Mouse (Mus musculus): ENCODE data around the gene Slc35e1. TPM values are rescaled to one million over a fixed set of nuclear protein-coding genes. Genes with fewer than 3 reads are reported as not detected.
A peak's percentile ranks its signal among the peaks of the same experiment; 100 is the strongest.

Gene Slc35e1
- polyA plus RNA-seq, 1 experiment from 2014 or later, result 13.1 TPM

- no peaks in the 10 kb centered on the region for H3K27me3 ChIP-seq (ENCODE audit: low read depth, poor library complexity, severe bottlenecking)
- H3K36me3 ChIP-seq, result peaks cover 87% of the 10 kb centered on the region
- peaks cover 12% of the 10 kb centered on the region for H3K4me1 ChIP-seq
- no peaks in the 10 kb centered on the region for H3K9me3 ChIP-seq (replicated peaks)
- WGBS, result 95% methylated on average over 8 of the region's 8 CpGs
- H3K27ac ChIP-seq (replicated peaks), result no peak overlapping the region
- no peak overlapping the region for H3K4me3 ChIP-seq
- no peak for DNase-seq (ENCODE audit: low spot score)
Measured at GRCm38 (mm10) chr8:72469984-72470383, 22.4 kb downstream of the Slc35e1 start.

DNA sequence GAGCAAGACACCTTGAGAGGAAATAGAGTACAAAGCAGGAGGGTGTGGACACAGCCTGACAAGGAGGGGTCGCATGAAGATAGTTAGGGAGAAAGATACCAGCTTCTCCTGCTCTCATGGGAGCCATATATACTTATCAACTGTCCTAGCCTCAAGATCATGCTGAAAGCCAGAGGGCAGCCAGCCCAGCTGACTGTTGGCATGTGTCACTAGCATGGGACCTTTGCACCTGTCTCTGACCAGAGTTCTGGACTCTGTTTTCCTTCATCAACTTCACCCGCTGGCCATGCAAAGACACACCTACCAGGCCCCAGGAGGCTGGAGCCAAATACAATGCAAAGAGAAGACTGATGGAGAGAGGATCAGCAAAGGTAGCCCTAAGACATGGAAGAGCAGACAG, 23.2 kb downstream of the Slc35e1 start:
- no peak overlapping the region for H3K27ac ChIP-seq (replicated peaks)
- peaks cover 94% of the 10 kb centered on the region for H3K36me3 ChIP-seq
- DNase-seq (ENCODE audit: low spot score), result no peak
- H3K4me3 ChIP-seq, result no peak overlapping the region
- WGBS, result 96% methylated on average over 2 of the region's 2 CpGs
- H3K27me3 ChIP-seq (ENCODE audit: low read depth, poor library complexity, severe bottlenecking), result no peaks in the 10 kb centered on the region
- peaks cover 10% of the 10 kb centered on the region for H3K4me1 ChIP-seq
- H3K9me3 ChIP-seq (replicated peaks), result no peaks in the 10 kb centered on the region

- Histone ChIP-seq H3K4me3 (no peak overlapping the region), H3K27ac (replicated peaks) (no peak overlapping the region), H3K36me3 (peaks cover 100% of the 10 kb centered on the region), H3K9me3 (replicated peaks) (no peaks in the 10 kb centered on the region), H3K27me3 (ENCODE audit: low read depth, poor library complexity, severe bottlenecking) (no peaks in the 10 kb centered on the region), H3K4me1 (no peaks in the 10 kb centered on the region)
- no peak for DNase-seq (ENCODE audit: low spot score)
- WGBS, result 97% methylated on average over 10 of the region's 10 CpGs
Measured at GRCm38 (mm10) chr8:72464211-72464610, 28.2 kb downstream of the Slc35e1 start.

DNA sequence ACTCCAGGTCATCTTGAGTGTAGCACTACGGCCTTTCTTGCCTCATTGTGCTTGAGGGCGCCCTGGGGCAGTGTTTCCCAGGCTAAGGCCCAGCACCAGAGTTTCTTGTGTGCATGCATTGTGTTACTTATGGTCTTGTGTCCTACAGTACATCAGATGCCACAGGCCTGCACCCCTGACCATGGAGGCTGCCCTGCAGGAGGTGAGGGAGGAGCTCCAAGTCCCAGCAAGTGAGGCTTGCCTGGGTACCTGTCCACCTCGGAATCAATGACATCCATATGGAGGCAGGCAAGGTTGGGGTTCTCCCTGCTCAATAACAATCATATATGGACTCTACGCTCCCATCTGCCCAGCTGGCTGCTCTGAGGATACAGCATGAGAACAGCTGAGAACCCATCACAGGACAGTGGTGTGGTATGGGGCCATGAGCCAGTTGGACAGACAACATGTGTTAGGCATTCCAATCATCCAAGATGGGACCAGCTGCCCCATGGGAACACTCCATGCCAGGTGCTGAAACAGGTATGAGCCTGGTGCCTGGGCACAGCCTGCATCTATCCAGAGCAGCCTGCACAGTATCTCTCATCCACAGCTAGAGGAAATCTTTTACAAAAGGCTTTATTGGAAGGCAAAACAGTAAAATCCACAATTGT, 32.4 kb downstream of the Slc35e1 start:
- no peaks in the 10 kb centered on the region for H3K9me3 ChIP-seq (replicated peaks)
- H3K4me3 ChIP-seq, result no peak overlapping the region
- DNase-seq (ENCODE audit: low spot score), result no peak
- no peaks in the 10 kb centered on the region for H3K27me3 ChIP-seq (ENCODE audit: low read depth, poor library complexity, severe bottlenecking)
- H3K36me3 ChIP-seq, result peaks cover 87% of the 10 kb centered on the region
- no peaks in the 10 kb centered on the region for H3K4me1 ChIP-seq
- WGBS, result 90% methylated on average over 4 of the region's 4 CpGs
- H3K27ac ChIP-seq (replicated peaks), result no peak overlapping the region

DNA sequence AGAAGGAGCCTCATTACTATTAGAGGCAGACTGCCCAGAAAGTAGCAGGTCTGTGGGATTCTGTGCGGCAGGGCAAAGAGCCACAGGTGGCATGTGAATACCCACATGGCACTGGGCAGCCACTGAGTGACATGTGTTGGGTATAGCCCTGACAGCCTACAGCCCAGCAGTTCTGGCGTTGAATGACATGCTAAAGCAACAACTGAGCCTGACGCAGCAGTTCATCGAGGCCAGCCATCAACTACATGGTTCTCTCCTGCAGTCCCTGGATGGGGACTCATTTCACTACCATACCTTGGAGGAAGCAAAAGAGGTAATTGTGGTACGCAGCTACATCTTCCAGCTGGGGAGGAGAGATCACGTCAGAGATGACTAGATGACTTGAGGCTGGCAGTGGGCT, 34.0 kb downstream of the Slc35e1 start:
- Histone ChIP-seq H3K27me3 (ENCODE audit: low read depth, poor library complexity, severe bottlenecking) (no peaks in the 10 kb centered on the region), H3K27ac (replicated peaks) (no peak overlapping the region), H3K9me3 (replicated peaks) (no peaks in the 10 kb centered on the region; the same call in 1 of the 2 replicates), H3K36me3 (peaks cover 87% of the 10 kb centered on the region), H3K4me1 (no peaks in the 10 kb centered on the region), H3K4me3 (no peak overlapping the region)
- no peak for DNase-seq (ENCODE audit: low spot score)
- WGBS, result 92% methylated on average over 6 of the region's 6 CpGs

- Histone ChIP-seq H3K4me3 (no peak overlapping the region), H3K27me3 (ENCODE audit: low read depth, poor library complexity, severe bottlenecking) (no peaks in the 10 kb centered on the region), H3K27ac (replicated peaks) (no peak overlapping the region), H3K9me3 (replicated peaks) (no peaks in the 10 kb centered on the region; the same call in 1 of the 2 replicates), H3K4me1 (no peaks in the 10 kb centered on the region), H3K36me3 (peaks cover 87% of the 10 kb centered on the region)
- 89% methylated on average over 3 of the region's 3 CpGs for WGBS
- DNase-seq (ENCODE audit: low spot score), result no peak
Measured at GRCm38 (mm10) chr8:72457806-72458205, 34.6 kb downstream of the Slc35e1 start.

- WGBS, result 87% methylated on average over 4 of the region's 4 CpGs
- peaks cover 85% of the 10 kb centered on the region for H3K36me3 ChIP-seq
- H3K4me1 ChIP-seq, result no peaks in the 10 kb centered on the region
Measured at GRCm38 (mm10) chr8:72455317-72455716, 37.1 kb downstream of the Slc35e1 start.

DNA sequence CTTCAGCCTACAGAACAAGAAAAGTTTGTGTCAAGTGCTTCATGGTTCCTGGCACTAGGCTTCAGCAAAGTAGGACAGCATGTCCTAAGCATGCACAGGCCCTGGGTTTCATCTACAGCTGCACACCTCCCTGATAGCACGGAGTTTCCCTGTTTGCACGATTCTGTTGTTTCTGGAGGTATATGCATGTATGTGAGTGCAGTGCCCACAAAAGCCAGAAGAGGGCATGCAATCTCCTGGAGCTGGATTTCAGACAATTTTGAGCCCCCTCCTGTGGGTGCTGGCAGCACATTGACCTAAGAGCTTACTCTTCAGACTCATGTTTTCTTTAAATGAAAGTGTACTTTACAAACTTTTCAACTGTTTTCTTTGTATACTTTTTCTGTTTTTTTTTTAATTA, 38.5 kb downstream of the Slc35e1 start:
- no peaks in the 10 kb centered on the region; the same call in 1 of the 2 replicates for H3K9me3 ChIP-seq (replicated peaks)
- H3K4me1 ChIP-seq, result no peaks in the 10 kb centered on the region
- 93% methylated on average over 2 of the region's 2 CpGs for WGBS
- H3K4me3 ChIP-seq, result no peak overlapping the region
- no peak for DNase-seq (ENCODE audit: low spot score)
- no peak overlapping the region for H3K27ac ChIP-seq (replicated peaks)
- peaks cover 85% of the 10 kb centered on the region for H3K36me3 ChIP-seq
- H3K27me3 ChIP-seq (ENCODE audit: low read depth, poor library complexity, severe bottlenecking), result no peaks in the 10 kb centered on the region

More at GRCm38 (mm10) chr8:72455317-72455716, 37.1 kb downstream of the Slc35e1 start:
- no peaks in the 10 kb centered on the region; the same call in 1 of the 2 replicates for H3K9me3 ChIP-seq (replicated peaks)
- no peak overlapping the region for H3K4me3 ChIP-seq
- no peak overlapping the region for H3K27ac ChIP-seq (replicated peaks)
- H3K27me3 ChIP-seq (ENCODE audit: low read depth, poor library complexity, severe bottlenecking), result no peaks in the 10 kb centered on the region
- DNase-seq (ENCODE audit: low spot score), result no peak

DNA sequence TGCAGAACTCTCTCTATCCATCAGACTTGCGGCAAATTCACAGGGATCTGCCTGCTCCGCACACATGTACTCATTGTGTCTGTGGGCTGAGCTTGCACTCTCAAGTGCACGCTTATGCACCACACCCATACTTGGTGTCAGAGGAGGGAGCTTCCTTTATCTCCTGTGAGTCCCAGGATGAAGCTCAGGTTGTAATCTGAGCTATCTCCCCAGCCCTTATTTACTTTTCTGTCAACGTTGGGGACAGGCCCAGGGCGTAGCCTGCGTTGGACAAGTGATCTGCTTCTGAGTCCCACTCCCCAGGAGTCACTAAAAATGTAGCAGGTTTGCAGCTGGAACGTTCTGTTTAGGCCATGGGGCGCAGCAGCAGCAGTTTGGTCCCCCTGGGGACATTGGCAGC, 40.9 kb downstream of the Slc35e1 start:
- Histone ChIP-seq H3K36me3 (peaks cover 86% of the 10 kb centered on the region), H3K4me3 (no peak overlapping the region), H3K27me3 (ENCODE audit: low read depth, poor library complexity, severe bottlenecking) (no peaks in the 10 kb centered on the region), H3K4me1 (no peaks in the 10 kb centered on the region), H3K9me3 (replicated peaks) (no peaks in the 10 kb centered on the region; the same call in 1 of the 2 replicates), H3K27ac (replicated peaks) (no peak overlapping the region)
- 92% methylated on average over 8 of the region's 8 CpGs for WGBS
- no peak for DNase-seq (ENCODE audit: low spot score)

GRCm38 (mm10) chr8:72445071-72445470, 47.3 kb downstream of the Slc35e1 start:
- H3K36me3 ChIP-seq, result peaks cover 30% of the 10 kb centered on the region
- no peaks in the 10 kb centered on the region for H3K27me3 ChIP-seq (ENCODE audit: low read depth, poor library complexity, severe bottlenecking)
- H3K4me3 ChIP-seq, result no peak overlapping the region
- 92% methylated on average over 6 of the region's 6 CpGs for WGBS
- H3K9me3 ChIP-seq (replicated peaks), result no peaks in the 10 kb centered on the region
- DNase-seq (ENCODE audit: low spot score), result no peak
- H3K4me1 ChIP-seq, result peaks cover 10% of the 10 kb centered on the region
- H3K27ac ChIP-seq (replicated peaks), result no peak overlapping the region

- Histone ChIP-seq H3K36me3 (peaks cover 19% of the 10 kb centered on the region), H3K9me3 (replicated peaks) (no peaks in the 10 kb centered on the region), H3K27ac (replicated peaks) (peak overlapping the region; percentile 90), H3K4me1 (peaks cover 10% of the 10 kb centered on the region), H3K27me3 (ENCODE audit: low read depth, poor library complexity, severe bottlenecking) (no peaks in the 10 kb centered on the region), H3K4me3 (peak overlapping the region; percentile 58)
- DNase-seq (ENCODE audit: low spot score), result no peak
- WGBS, result 46% methylated on average over 6 of the region's 6 CpGs
Measured at GRCm38 (mm10) chr8:72443994-72444350, 48.4 kb downstream of the Slc35e1 start.

- Histone ChIP-seq H3K4me1 (peaks cover 10% of the 10 kb centered on the region), H3K36me3 (peaks cover 14% of the 10 kb centered on the region), H3K4me3 (peak within 1 kb of the TSS; percentile 58), H3K9me3 (replicated peaks) (no peaks in the 10 kb centered on the region), H3K27me3 (ENCODE audit: low read depth, poor library complexity, severe bottlenecking) (no peaks in the 10 kb centered on the region), H3K27ac (replicated peaks) (peak within 1 kb of the TSS; percentile 90)
- 5% methylated on average over 34 of the region's 34 CpGs for WGBS
- DNase-seq (ENCODE audit: low spot score), result peak; percentile 98
Measured at GRCm38 (mm10) chr8:72443338-72443993, 48.9 kb downstream of the Slc35e1 start, which contains the start of the genes Calr3 and 1700030K09Rik. Gene Calr3, minus strand, starts transcription at chr8:72443870. Gene 1700030K09Rik, plus strand, starts transcription at chr8:72443880.

Data from midbrain, embryonic 10.5 days (tissue).